Mouse (Mus musculus) olfactory bulb, adult 2 months (tissue): ENCODE results near the gene Bmpr1b.

Experiments
- CTCF ChIP-seq: fragments of 200-500 bp; IDR thresholded peaks from 2 replicates; pipeline ENCODE4 v1.5.1; 2012; ENCODE audit warnings: low read depth, mild to moderate bottlenecking, low read length, moderate library complexity; ENCODE audit not compliant: insufficient read depth
- POLR2A ChIP-seq: fragments of 200-500 bp; IDR thresholded peaks from 2 replicates; pipeline ENCODE4 v1.6.1; 2012; ENCODE audit warnings: mild to moderate bottlenecking, low read depth, low read length, moderate library complexity; ENCODE audit not compliant: insufficient read depth

DNA sequence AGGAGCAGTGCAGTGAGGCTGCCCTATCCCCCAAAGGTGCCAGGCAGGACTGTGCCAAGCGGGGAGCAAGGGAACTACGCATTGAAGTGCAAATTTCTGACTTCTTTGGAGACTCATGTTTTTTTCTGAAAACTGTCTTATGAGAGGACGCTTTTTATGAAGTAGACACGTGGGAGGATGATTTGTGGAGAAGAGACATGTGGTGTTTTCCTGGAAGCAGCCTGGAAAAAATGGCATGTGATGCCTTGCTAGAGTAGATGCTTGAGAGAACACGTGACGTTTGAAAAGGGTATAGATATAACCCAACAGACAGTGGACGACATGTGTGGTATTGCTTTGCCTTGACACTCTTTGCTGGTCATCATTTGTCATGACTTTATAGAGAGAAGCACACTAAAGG is 319.1 kb downstream of the Bmpr1b start:
- TF ChIP-seq CTCF (no peak), POLR2A (no peak)
